Mouse (Mus musculus) embryonic facial prominence, embryonic 15.5 days (tissue): ENCODE measurements around the gene Il11ra1. TPM values are rescaled to one million over a fixed set of nuclear protein-coding genes. Genes with fewer than 3 reads are reported as not detected.
"Not testable (repeated sequence)": the region's sequence is repeated elsewhere in the genome, so short reads cannot be mapped to it uniquely, and the experiment has no call there.

ENCODE experiments used
- ATAC-seq: fragments of 200-750 bp; cut with Nextera tagmentation; 2 replicates; pipeline ENCODE4 v1.8.0; 2017; ENCODE audit warnings: low read depth, moderate TSS enrichment; ENCODE audit not compliant: insufficient number of reproducible peaks, low FRiP score, low TSS enrichment
- H3K27ac ChIP-seq: fragments of 300-500 bp; sonication (generic); replicated peaks from 2 replicates; pipeline ENCODE4 v1.5.1; 2015; ENCODE audit warnings: mild to moderate bottlenecking, inconsistent platforms
- H3K27me3 ChIP-seq: fragments of 300-500 bp; sonication (generic); 2 replicates; pipeline ENCODE4 v1.6.1; 2015; ENCODE audit warnings: inconsistent platforms
- H3K36me3 ChIP-seq: fragments of 300-500 bp; sonication (generic); 2 replicates; pipeline ENCODE4 v1.6.1; 2015; ENCODE audit warnings: mild to moderate bottlenecking, inconsistent platforms
- H3K4me1 ChIP-seq: fragments of 300-500 bp; sonication (generic); 2 replicates; pipeline ENCODE4 v1.6.1; 2015; ENCODE audit warnings: inconsistent platforms
- H3K4me2 ChIP-seq: fragments of 300-500 bp; sonication (generic); replicated peaks from 2 replicates; pipeline ENCODE4 v1.6.1; 2015; ENCODE audit warnings: mild to moderate bottlenecking, inconsistent platforms
- H3K4me3 ChIP-seq: fragments of 300-500 bp; sonication (generic); replicated peaks from 2 replicates; pipeline ENCODE4 v1.5.1; 2015; ENCODE audit warnings: mild to moderate bottlenecking, inconsistent platforms
- H3K9ac ChIP-seq: fragments of 300-500 bp; sonication (generic); 2 replicates; pipeline ENCODE4 v1.6.1; 2015; ENCODE audit warnings: inconsistent platforms
- H3K9me3 ChIP-seq: fragments of 300-500 bp; sonication (generic); replicated peaks from 2 replicates; pipeline ENCODE4 v1.6.1; 2016; ENCODE audit warnings: inconsistent platforms
- WGBS: fragments of 180-500 bp; shearing (Covaris S2); methylation state at CpG from one replicate; pipeline ENCODE4 v1.1.7; 2015; 5-methylcytosine and 5-hydroxymethylcytosine counted together
- polyA plus RNA-seq: library from polyadenylated mRNA; unstranded; fragments of >200 nt; fragmentation: Nextera tagmentation; extraction: Ambion mirVana; gene quantifications from 2 replicates; pipeline ENCODE4 v1.2.1, GENCODE M21; 2015

Il11ra1 gene
- polyA plus RNA-seq, 1 experiment from 2014 or later, result 407 TPM

DNA sequence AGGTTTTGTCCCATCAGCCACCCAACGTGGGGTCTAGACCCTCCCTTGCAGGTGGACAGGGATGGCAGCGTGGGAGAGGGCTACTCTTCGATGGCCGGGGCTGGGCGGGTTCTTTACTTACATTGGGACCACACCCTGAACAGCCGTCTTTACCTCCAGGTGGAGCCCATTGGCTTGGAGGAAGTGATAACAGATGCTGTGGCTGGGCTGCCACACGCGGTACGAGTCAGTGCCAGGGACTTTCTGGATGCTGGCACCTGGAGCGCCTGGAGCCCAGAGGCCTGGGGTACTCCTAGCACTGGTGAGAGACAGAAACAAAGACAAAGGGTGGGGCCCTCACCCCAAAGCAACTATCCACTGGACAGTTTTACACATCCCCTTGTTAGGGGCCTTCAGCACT, 67.5 kb downstream of the Il11ra1 start:
- not testable (repeated sequence) for H3K9ac ChIP-seq, H3K27ac ChIP-seq, H3K4me3 ChIP-seq, H3K9me3 ChIP-seq, ATAC-seq, H3K27me3 ChIP-seq, H3K4me2 ChIP-seq
- Histone ChIP-seq H3K36me3 (peaks cover 12% of the 10 kb centered on the region), H3K4me1 (peaks cover 11% of the 10 kb centered on the region)
- WGBS, result 72% methylated on average over 10 of the region's 10 CpGs

GRCm38 (mm10) chr4:41772946-41773345, 73.2 kb downstream of the Il11ra1 start:
- not testable (repeated sequence) for H3K27me3 ChIP-seq, H3K9me3 ChIP-seq, H3K4me1 ChIP-seq, ATAC-seq, H3K27ac ChIP-seq, H3K36me3 ChIP-seq, H3K9ac ChIP-seq
- WGBS, result 3% methylated on average over 7 of the region's 16 CpGs
- H3K4me3 ChIP-seq, result peak overlapping the region; percentile 22; the same call in 1 of the 2 replicates
- H3K4me2 ChIP-seq, result peak overlapping the region; percentile 38; the same call in 1 of the 2 replicates

- WGBS, result 2% methylated on average over 15 of the region's 25 CpGs
- H3K9ac ChIP-seq, H3K4me1 ChIP-seq, H3K36me3 ChIP-seq, H3K27me3 ChIP-seq, H3K9me3 ChIP-seq, ATAC-seq: not testable (repeated sequence)
- Histone ChIP-seq H3K4me3 (peak overlapping the region; percentile 45), H3K4me2 (peak overlapping the region; percentile 52), H3K27ac (peak overlapping the region; percentile 63; the same call in 1 of the 2 replicates)
Observed at GRCm38 (mm10) chr4:41773502-41773901, 73.7 kb downstream of the Il11ra1 start.

DNA sequence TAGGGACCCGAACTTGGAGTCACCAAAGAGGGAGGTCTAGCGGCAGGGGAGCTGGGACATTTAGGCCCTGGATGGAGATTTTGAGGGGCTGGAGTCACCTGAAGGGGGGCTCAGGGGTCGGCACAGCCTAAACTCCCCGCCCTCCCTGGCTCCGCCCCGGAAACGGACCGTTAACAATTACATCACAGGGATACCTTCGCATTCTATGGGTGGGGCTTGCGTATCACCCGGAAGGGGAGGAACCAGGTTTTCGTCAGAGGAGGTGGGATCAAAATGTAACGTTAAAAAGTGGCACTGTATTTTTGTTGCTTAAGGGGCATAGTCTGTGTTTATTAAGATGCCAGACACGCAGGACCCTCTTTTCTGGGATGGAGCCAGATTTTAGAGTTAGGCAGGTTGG, 74.2 kb downstream of the Il11ra1 start, which contains the start of gene Ccl27a:
TSS of gene Ccl27a (minus strand) at position 246 of the 400 bp plus-strand sequence.
- WGBS, result under 1% methylated on average over 12 of the region's 14 CpGs
- H3K9me3 ChIP-seq, H3K36me3 ChIP-seq, H3K27me3 ChIP-seq, ATAC-seq, H3K9ac ChIP-seq, H3K4me1 ChIP-seq: not testable (repeated sequence)
- Histone ChIP-seq H3K4me3 (peak within 1 kb of the TSS; percentile 45), H3K27ac (peak within 1 kb of the TSS; percentile 63; the same call in 1 of the 2 replicates), H3K4me2 (peak within 1 kb of the TSS; percentile 52)

DNA sequence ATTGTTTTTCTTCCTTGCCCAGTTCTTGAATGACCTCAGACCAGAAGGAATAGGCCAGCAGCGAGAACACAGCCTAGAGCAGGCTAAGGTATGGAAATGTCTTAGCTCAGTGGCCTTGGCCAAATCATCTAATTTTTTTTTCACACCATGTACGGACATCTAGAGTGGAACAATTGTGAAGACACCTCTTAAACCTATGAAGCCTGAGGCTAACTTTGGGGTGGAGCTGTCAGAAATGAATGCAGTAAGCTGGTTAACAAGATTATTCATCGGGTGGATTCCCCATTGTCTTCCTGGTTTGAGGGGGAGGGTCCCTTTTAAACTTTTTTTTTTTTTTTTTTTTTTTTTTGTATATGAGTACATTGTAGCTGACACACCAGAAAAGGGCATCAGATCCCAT, 74.7 kb downstream of the Il11ra1 start:
- H3K27ac ChIP-seq, result peak overlapping the region; percentile 58; the same call in 1 of the 2 replicates

GRCm38 (mm10) chr4:41775840-41776239, 76.1 kb downstream of the Il11ra1 start:
- H3K4me3 ChIP-seq, H3K9ac ChIP-seq, ATAC-seq, H3K9me3 ChIP-seq, H3K27ac ChIP-seq, H3K4me2 ChIP-seq, H3K36me3 ChIP-seq, H3K27me3 ChIP-seq, H3K4me1 ChIP-seq: not testable (repeated sequence)
- 82% methylated on average over 1 of the region's 1 CpGs for WGBS

More for the DNA sequence above, 74.7 kb downstream of the Il11ra1 start:
- H3K4me1 ChIP-seq, H3K9ac ChIP-seq, H3K36me3 ChIP-seq, H3K27me3 ChIP-seq, H3K9me3 ChIP-seq, ATAC-seq: not testable (repeated sequence)
- Histone ChIP-seq H3K4me2 (peak overlapping the region; percentile 52), H3K4me3 (peak overlapping the region; percentile 45)
- 56% methylated on average over 3 of the region's 3 CpGs for WGBS

DNA sequence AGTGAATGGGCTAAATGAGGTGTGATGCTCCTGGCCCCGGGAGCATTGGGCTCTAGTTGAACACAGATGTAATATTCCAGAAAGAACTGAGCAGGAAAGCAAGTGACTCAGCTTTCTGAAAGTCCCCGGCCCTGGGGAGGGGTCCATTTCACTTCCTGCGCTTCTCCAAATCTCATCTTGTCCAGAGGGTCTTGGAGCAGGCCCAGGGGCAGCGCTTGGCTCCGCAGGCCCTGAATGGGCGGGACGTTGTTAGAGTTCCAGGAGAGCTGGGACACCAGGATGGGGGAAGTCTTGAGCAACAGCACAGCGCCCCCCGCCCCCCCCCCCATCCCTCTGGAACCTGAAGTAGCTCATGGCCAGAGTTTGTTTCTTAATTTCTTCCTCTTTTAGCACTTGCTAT, 81.5 kb downstream of the Il11ra1 start:
- H3K4me2 ChIP-seq, ATAC-seq: not testable (repeated sequence)
- 15% methylated on average over 8 of the region's 9 CpGs for WGBS

GRCm38 (mm10) chr4:41781748-41782485, 82.1 kb downstream of the Il11ra1 start:
- H3K27ac ChIP-seq, H3K27me3 ChIP-seq, H3K4me1 ChIP-seq, H3K36me3 ChIP-seq, H3K4me3 ChIP-seq, ATAC-seq, H3K9me3 ChIP-seq, H3K9ac ChIP-seq: not testable (repeated sequence)
- H3K4me2 ChIP-seq, result peak overlapping the region; percentile 22; the same call in 1 of the 2 replicates
- 8% methylated on average over 15 of the region's 21 CpGs for WGBS

More for the DNA sequence above, 81.5 kb downstream of the Il11ra1 start:
- H3K9me3 ChIP-seq, H3K27me3 ChIP-seq, H3K4me1 ChIP-seq, H3K27ac ChIP-seq, H3K9ac ChIP-seq, H3K4me3 ChIP-seq, H3K36me3 ChIP-seq: not testable (repeated sequence)

- H3K9ac ChIP-seq, H3K4me2 ChIP-seq, H3K27ac ChIP-seq, H3K4me3 ChIP-seq, H3K27me3 ChIP-seq, H3K9me3 ChIP-seq, H3K36me3 ChIP-seq, ATAC-seq, H3K4me1 ChIP-seq: not testable (repeated sequence)
- 20% methylated on average over 4 of the region's 4 CpGs for WGBS
Observed at GRCm38 (mm10) chr4:41782711-41783110, 82.9 kb downstream of the Il11ra1 start.

- H3K27me3 ChIP-seq, H3K27ac ChIP-seq, H3K4me2 ChIP-seq, H3K4me3 ChIP-seq, H3K9ac ChIP-seq, H3K36me3 ChIP-seq, H3K9me3 ChIP-seq, H3K4me1 ChIP-seq, ATAC-seq: not testable (repeated sequence)
- WGBS, result 25% methylated on average over 3 of the region's 3 CpGs
Observed at GRCm38 (mm10) chr4:41783197-41783596, 83.4 kb downstream of the Il11ra1 start.
